Comparison of ENCODE assay signal across 8 mouse cellular contexts in genomic region chr8:46010306-46010705, GRCm38 (mm10). TPM values are rescaled to one million over a fixed set of nuclear protein-coding genes. Genes with fewer than 3 reads are reported as not detected.
DNase-seq lines count a peak whose midpoint lies in the region; ATAC-seq and TF ChIP-seq lines count a peak whose summit lies in the region.

No protein-coding gene starts in this region.

- H3K9me3 ChIP-seq in G1E (replicated peaks), result no peaks in the 10 kb centered on the region; the same call in 1 of the 2 replicates
- no peaks in the 10 kb centered on the region for H3K9me3 ChIP-seq in hindbrain, embryonic 12.5 days (replicated peaks)
- H3K9me3 ChIP-seq in liver, embryonic 15.5 days (replicated peaks), result no peaks in the 10 kb centered on the region

- no peaks in the 10 kb centered on the region for H3K36me3 ChIP-seq in G1E (replicated peaks)
- H3K36me3 ChIP-seq in hindbrain, embryonic 12.5 days, result no peaks in the 10 kb centered on the region
- no peaks in the 10 kb centered on the region for H3K36me3 ChIP-seq in liver, embryonic 15.5 days (replicated peaks)

- no peak overlapping the region for H3K4me3 ChIP-seq in G1E (ENCODE audit: low read depth, low read length)
- H3K4me3 ChIP-seq in hindbrain, embryonic 12.5 days, result no peak overlapping the region
- no peak overlapping the region for H3K4me3 ChIP-seq in liver, embryonic 15.5 days (replicated peaks)

- ATAC-seq in G1E (ENCODE audit: extremely low read depth, insufficient number of reproducible peaks, low FRiP score, poor library complexity, severe bottlenecking), result peak; percentile 40
- no peak for ATAC-seq in hindbrain, embryonic 12.5 days (ENCODE audit: low FRiP score)
- no peak for ATAC-seq in liver, embryonic 15.5 days (ENCODE audit: insufficient read depth)

- peaks cover 18% of the 10 kb centered on the region for H3K4me1 ChIP-seq in G1E (ENCODE audit: insufficient read depth, low read depth, low read length)
- H3K4me1 ChIP-seq in hindbrain, embryonic 12.5 days, result 0 out of 2 replicates have a peak, but pooled peaks cover 5% of the 10 kb centered on the region
- H3K4me1 ChIP-seq in liver, embryonic 15.5 days (replicated peaks), result no peaks in the 10 kb centered on the region

- H3K27ac ChIP-seq in hindbrain, embryonic 12.5 days, result no peak overlapping the region
- no peak overlapping the region for H3K27ac ChIP-seq in liver, embryonic 15.5 days (replicated peaks)

- peaks cover 3% of the 10 kb centered on the region; the same call in 1 of the 2 replicates for H3K27me3 ChIP-seq in G1E (ENCODE audit: insufficient read depth, low read length)
- H3K27me3 ChIP-seq in hindbrain, embryonic 12.5 days, result no peaks in the 10 kb centered on the region
- no peaks in the 10 kb centered on the region for H3K27me3 ChIP-seq in liver, embryonic 15.5 days

- no peak for TF ChIP-seq CTCF in G1E (IDR thresholded peaks at IDR 0.05; ENCODE audit: low read depth, low read length)

- no peak overlapping the region for H3K9ac ChIP-seq in hindbrain, embryonic 12.5 days
- no peak overlapping the region for H3K9ac ChIP-seq in liver, embryonic 15.5 days

- WGBS in hindbrain, embryonic 12.5 days, result 45% methylated on average over 2 of the region's 2 CpGs
- WGBS in liver, embryonic 15.5 days (ENCODE audit: insufficient replicate concordance), result 48% methylated on average over 2 of the region's 2 CpGs

- peak; percentile 28 for DNase-seq in cerebellum, postnatal 14 days
- no peak for DNase-seq in cerebellum, adult 11 months
- DNase-seq in G1E (ENCODE audit: low spot score), result no peak
- no peak for DNase-seq in yolk sac, embryonic 10.5 days (ENCODE audit: low spot score)
- DNase-seq in layer of hippocampus, adult 18-20 months (ENCODE audit: low spot score in 2 of 2), result no peak
- DNase-seq in cerebellum, adult 18-20 months, result no peak

- peak overlapping the region; percentile 31 for H3K4me2 ChIP-seq in hindbrain, embryonic 12.5 days (replicated peaks)
- H3K4me2 ChIP-seq in liver, embryonic 15.5 days, result peak overlapping the region; percentile 38

RNA-seq across cellular contexts. Expression of gene Ankrd37, which starts 4.8 kb away (rescaled TPM):
- total RNA-seq in G1E (2014; fragmentation: Nextera tagmentation), result 39.4 and 49.1 TPM in 2 replicates
- total RNA-seq in G1E (2017), result 90.4 and 110 TPM in 2 replicates
- 11.9 and 15.2 TPM in 2 replicates for polyA plus RNA-seq in G1E (2012)
- 22.9 and 24.3 TPM in 2 replicates for polyA plus RNA-seq in hindbrain, embryonic 12.5 days (2016; fragmentation: Nextera tagmentation; extraction: Ambion mirVana)
- 4.9 and 5.7 TPM in 2 replicates for polyA plus RNA-seq in liver, embryonic 15.5 days (2015; fragmentation: Nextera tagmentation; extraction: Ambion mirVana)
- total RNA-seq in layer of hippocampus, adult 18-20 months (2021), result 1 to 10 TPM; 6.0 to 8.6 TPM

RNA-seq across cellular contexts. Expression of gene Lrp2bp, which starts 11.2 kb away (rescaled TPM):
- total RNA-seq in G1E (2014; fragmentation: Nextera tagmentation), result 1.4 TPM in 1 of 2 replicates, not detected in the other
- total RNA-seq in G1E (2017), result 0.12 and 0.55 TPM in 2 replicates
- 0.03 TPM in 1 of 2 replicates, not detected in the other for polyA plus RNA-seq in G1E (2012)
- 0.41 and 0.56 TPM in 2 replicates for polyA plus RNA-seq in hindbrain, embryonic 12.5 days (2016; fragmentation: Nextera tagmentation; extraction: Ambion mirVana)
- polyA plus RNA-seq in liver, embryonic 15.5 days (2015; fragmentation: Nextera tagmentation; extraction: Ambion mirVana), result 0.08 and 0.10 TPM in 2 replicates
- under 1 TPM; 0.20 TPM for total RNA-seq in layer of hippocampus, adult 18-20 months (2021)

RNA-seq across cellular contexts. Expression of gene Ufsp2, which starts 35.0 kb away (rescaled TPM):
- 82.8 and 86.8 TPM in 2 replicates for total RNA-seq in G1E (2014; fragmentation: Nextera tagmentation)
- total RNA-seq in G1E (2017), result 109 and 131 TPM in 2 replicates
- polyA plus RNA-seq in G1E (2012), result 2.6 and 3.1 TPM in 2 replicates
- polyA plus RNA-seq in hindbrain, embryonic 12.5 days (2016; fragmentation: Nextera tagmentation; extraction: Ambion mirVana), result 57.0 and 59.1 TPM in 2 replicates
- polyA plus RNA-seq in liver, embryonic 15.5 days (2015; fragmentation: Nextera tagmentation; extraction: Ambion mirVana), result 27.9 and 34.2 TPM in 2 replicates
- 10 to 100 TPM; 47.5 to 50.8 TPM for total RNA-seq in layer of hippocampus, adult 18-20 months (2021)

RNA-seq across cellular contexts. Expression of gene 1700029J07Rik, which starts 35.3 kb away (rescaled TPM):
- total RNA-seq in G1E (2014; fragmentation: Nextera tagmentation) (0.68 and 2.2 TPM in 2 replicates), G1E (2017) (0.76 and 1.6 TPM in 2 replicates)
- polyA plus RNA-seq in G1E (2012), result 0.01 TPM in 1 of 2 replicates, not detected in the other
- polyA plus RNA-seq in hindbrain, embryonic 12.5 days (2016; fragmentation: Nextera tagmentation; extraction: Ambion mirVana), result 4.8 and 5.5 TPM in 2 replicates
- 0.37 and 0.52 TPM in 2 replicates for polyA plus RNA-seq in liver, embryonic 15.5 days (2015; fragmentation: Nextera tagmentation; extraction: Ambion mirVana)
- total RNA-seq in layer of hippocampus, adult 18-20 months (2021), result 1 to 10 TPM; 2.3 to 2.4 TPM

Comparison
In these comparisons a context has a peak if more than half of its experiments do, and no peak if none do; other contexts are left out.
1. DNase-seq: peak in cerebellum, postnatal 14 days (2 of 2); none in cerebellum, adult 11 months (single experiment), G1E (single experiment), yolk sac, embryonic 10.5 days (single experiment), layer of hippocampus, adult 18-20 months (0 of 2) and cerebellum, adult 18-20 months (0 of 2).